Mouse (Mus musculus) 416B (cell line): ENCODE results near the gene Slc16a10.
"Not testable (repeated sequence)": the region's sequence is repeated elsewhere in the genome, so short reads cannot be mapped to it uniquely, and the experiment has no call there.

Experiments
- DNase-seq: peaks from one replicate; pipeline ENCODE4 v3.0.0; 2011; ENCODE audit warnings: low read depth

Slc16a10 gene

GRCm38 (mm10) chr10:40026546-40026945 lies 115.5 kb downstream of the Slc16a10 start:
- no peak for DNase-seq

DNA sequence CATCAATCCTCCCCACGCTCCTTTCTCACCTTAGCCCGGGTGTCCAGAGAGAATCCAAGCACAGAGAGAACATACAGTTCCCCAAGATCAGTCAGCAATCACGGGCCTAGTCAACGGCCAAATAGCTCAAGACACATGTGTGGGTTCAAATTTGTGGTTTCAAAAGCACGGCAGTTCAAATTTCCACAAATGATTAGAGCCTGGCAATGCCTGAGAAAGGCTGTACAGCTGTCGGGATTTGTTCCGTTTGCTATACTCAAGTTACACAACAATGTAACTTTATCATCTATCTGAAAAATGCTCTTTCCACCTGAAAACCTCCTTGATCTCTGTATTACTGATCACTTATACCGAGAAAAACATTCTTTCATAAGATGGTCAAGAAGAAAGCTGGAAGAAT lies 116.5 kb downstream of the Slc16a10 start:
- DNase-seq = no peak

- no peak for DNase-seq
These were observed 117.3 kb downstream of the Slc16a10 start, which contains the start of gene Mfsd4b1 for GRCm38 (mm10) chr10:40024554-40025428. Mfsd4b1 (minus strand) TSS chr10:40025268.

- no peak for DNase-seq
These were observed 121.7 kb downstream of the Slc16a10 start for GRCm38 (mm10) chr10:40020401-40020800.

DNA sequence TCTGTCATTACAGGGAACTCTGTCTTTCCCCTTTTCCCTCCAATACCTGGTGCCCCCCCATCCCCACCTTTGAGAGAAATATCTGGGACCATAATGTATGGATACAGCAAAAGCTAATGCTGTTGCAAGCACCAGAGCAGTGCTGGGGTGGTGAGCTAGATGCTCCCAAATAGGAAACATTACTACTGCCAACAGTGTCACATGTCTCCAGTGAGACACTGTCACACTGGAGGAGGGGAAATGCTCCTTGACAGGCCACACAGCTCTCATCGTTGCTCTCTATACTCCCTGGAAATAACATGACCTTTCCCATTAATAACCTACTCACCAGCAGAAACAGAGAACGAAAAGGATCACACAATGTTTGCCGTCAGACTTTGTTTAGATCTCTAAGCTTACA lies 122.6 kb downstream of the Slc16a10 start:
- no peak for DNase-seq

DNA sequence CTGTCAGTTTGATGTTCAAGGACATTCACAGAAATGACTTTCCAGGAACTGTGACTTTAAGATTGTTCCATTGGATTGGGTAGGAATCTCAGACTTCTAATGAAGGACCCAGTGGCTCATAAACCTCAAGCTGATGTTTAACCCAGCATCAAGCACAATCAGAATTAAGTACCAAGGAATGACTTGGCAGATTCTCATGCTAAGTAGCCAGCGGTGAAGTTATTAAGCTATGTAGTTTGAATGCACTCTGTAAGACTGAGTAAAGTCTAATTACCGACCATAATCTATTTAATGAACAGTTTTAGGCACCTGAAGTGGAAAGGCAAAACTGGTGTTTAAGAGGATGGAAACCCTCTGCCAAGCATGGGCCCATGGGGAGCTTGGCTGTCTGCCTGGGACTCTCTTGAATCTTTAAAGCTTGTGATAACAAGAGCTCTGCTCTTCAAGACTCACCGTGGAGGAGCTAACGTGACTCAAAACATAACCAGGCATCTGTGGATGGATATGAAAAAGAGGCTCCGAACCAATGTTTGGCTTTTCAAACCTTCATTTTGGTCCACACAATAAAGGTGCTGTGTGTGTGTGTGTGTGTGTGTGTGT lies 123.7 kb downstream of the Slc16a10 start:
- DNase-seq = no peak

DNA sequence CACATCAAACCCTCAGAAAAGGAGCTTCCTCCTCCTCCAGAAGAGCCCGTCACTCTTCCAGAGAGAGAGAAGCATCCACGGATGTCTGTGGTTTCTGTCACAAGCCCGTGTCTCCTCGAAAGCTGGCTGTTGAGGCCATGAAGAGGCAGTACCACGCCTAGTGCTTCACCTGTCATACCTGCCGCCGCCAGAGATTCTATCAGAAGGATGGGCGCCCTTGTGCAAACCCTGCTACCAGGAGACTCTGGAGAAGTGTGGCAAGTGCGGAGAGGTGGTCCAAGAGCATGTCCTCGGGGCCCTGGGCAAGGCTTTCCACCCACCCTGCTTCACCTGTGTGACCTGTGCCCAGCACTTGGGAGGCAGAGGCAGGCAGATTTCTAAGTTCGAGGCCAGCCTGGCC lies 132.5 kb downstream of the Slc16a10 start:
- no peak for DNase-seq

GRCm38 (mm10) chr10:40008847-40009246 lies 133.2 kb downstream of the Slc16a10 start:
- DNase-seq = not testable (repeated sequence)

DNA sequence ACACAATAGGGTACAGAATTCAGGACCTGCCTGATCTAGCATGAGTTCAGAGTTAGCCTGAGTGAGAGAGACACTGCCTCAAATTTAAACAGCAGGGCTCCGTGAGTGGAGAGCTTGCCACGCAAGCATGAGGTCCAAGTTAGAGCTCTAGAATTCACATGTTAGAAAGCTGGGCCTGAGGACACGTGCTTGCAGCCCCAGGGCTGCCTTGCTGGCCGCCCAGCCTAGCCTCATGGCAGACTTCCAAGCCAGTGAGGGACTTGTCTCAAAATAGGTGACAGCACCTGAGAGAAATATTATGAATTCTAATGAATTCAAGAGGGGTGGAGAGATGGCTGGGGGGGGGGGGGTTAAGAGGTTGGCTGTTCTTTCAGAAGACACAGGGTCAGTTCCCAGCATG lies 134.1 kb downstream of the Slc16a10 start:
- DNase-seq = no peak

DNA sequence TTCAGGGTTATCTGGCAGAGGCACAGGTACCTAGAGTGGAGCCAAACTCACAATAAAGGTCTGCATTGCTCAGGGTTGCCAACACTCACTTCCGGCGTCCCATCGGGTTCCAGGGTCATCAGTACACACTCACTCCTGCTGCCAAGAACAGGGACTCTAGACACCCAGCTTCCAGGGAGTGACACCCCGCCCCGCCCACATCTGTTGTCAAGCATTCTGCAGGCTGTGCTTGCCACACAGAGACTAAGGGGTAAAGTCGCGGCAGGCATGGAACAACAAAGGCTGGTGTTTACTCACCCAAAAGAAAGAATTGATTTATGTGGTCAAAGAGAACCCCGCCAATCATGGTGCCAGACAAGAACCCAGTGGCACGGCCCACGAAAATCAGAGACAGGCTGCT lies 135.1 kb downstream of the Slc16a10 start:
- DNase-seq = no peak

GRCm38 (mm10) chr10:40000746-40001145 lies 141.3 kb downstream of the Slc16a10 start:
- DNase-seq = no peak

GRCm38 (mm10) chr10:39991155-39991554 lies 150.9 kb downstream of the Slc16a10 start:
- DNase-seq = no peak

DNA sequence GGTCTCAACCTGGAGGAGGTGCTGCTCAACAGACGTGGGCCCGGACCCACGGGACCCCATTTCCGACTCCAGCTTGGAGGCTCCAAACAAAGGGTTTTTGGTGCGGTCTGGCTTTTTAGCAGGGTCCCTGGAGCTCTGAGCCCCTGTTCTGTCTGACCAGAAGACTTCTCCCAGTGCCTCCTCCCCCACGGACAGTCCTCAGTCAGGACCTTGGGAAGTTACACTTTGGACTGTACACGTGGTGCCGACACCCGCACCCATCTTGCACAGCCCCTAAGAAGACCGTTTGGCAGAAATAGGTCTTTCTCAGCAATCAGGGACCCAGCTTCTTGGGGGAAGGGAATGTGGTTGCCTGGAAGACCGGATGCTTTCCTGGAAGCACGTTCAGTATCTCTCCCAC lies 155.6 kb downstream of the Slc16a10 start, which contains the start of gene Mfsd4b5:
Gene Mfsd4b5, minus strand, starts transcription at position 181 of the 400 bp plus-strand sequence.
- DNase-seq = no peak
